In genomic region chr5:125509541-125509940, GRCm38 (mm10) we compare ENCODE assay signal across 8 mouse cellular contexts. TPM values are rescaled to one million over a fixed set of nuclear protein-coding genes. Genes with fewer than 3 reads are reported as not detected.
A peak's percentile ranks its signal among the peaks of the same experiment; 100 is the strongest.
DNase-seq lines count a peak whose midpoint lies in the region; ATAC-seq lines count a peak whose summit lies in the region.

No protein-coding gene starts in this region.

- DNase-seq in heart, postnatal 36 days, result peak; percentile 18 to 48
- no peak for DNase-seq in heart, adult 9 months (ENCODE audit: low spot score in 2 of 2)
- DNase-seq in CD4-positive, CD25-positive, alpha-beta regulatory T cell, adult 2 months (ENCODE audit: low read depth, low spot score), result peak; percentile 83
- peak; percentile 78 for DNase-seq in brain, adult 2 months (ENCODE audit: low read depth, low spot score)
- peak; percentile 48 for DNase-seq in lung, postnatal 10 days
- peak; percentile 73 for DNase-seq in testis, postnatal 10 days (ENCODE audit: low spot score)
- DNase-seq in ovary, postnatal 10 days (ENCODE audit: low spot score), result no peak

- intact Hi-C loops in heart, postnatal 36 days (cut with DNase I), result loop anchor here (5.0 kb wide), 1 partner anchor 127 kb away; no protein-coding TSS in a partner anchor

- peak; percentile 78 for ATAC-seq in granulocyte monocyte progenitor cell, adult 5-6 weeks (replicated peaks; ENCODE audit: poor library complexity, severe bottlenecking)

RNA-seq across cellular contexts. Expression of gene Tmem132b, which starts 22.0 kb away (rescaled TPM):
- total RNA-seq in heart, postnatal 36 days (2021), result not detected
- not detected in 2 replicates for total RNA-seq in granulocyte monocyte progenitor cell, adult 5-6 weeks (2014; fragmentation: Nextera tagmentation)
- total RNA-seq in granulocyte monocyte progenitor cell, adult 5-6 weeks (2017), result not detected in 2 replicates

RNA-seq across cellular contexts. Expression of gene Aacs, which starts 33.9 kb away (rescaled TPM):
- 1 to 10 TPM; 3.6 to 4.1 TPM for total RNA-seq in heart, postnatal 36 days (2021)
- 10.3 and 15.1 TPM in 2 replicates for total RNA-seq in granulocyte monocyte progenitor cell, adult 5-6 weeks (2014; fragmentation: Nextera tagmentation)
- 11.7 and 12.2 TPM in 2 replicates for total RNA-seq in granulocyte monocyte progenitor cell, adult 5-6 weeks (2017)

Comparison
In these comparisons a context has a peak if more than half of its experiments do, and no peak if none do; other contexts are left out.
1. DNase-seq: peak in heart, postnatal 36 days (2 of 2), CD4-positive, CD25-positive, alpha-beta regulatory T cell, adult 2 months (single experiment), brain, adult 2 months (single experiment), lung, postnatal 10 days (single experiment) and testis, postnatal 10 days (single experiment); none in heart, adult 9 months (0 of 2) and ovary, postnatal 10 days (single experiment).